Mouse (Mus musculus): ENCODE measurements around the gene Adamts2. TPM values are rescaled to one million over a fixed set of nuclear protein-coding genes. Genes with fewer than 3 reads are reported as not detected.

Adamts2 gene
- polyA plus RNA-seq, 1 experiment from 2014 or later, result 2.3 TPM

- DNase-seq, result no peak
- H3K27me3 ChIP-seq (ENCODE audit: insufficient read depth, low read length), result no peaks in the 10 kb centered on the region
- TF ChIP-seq EP300 (IDR thresholded peaks at IDR 0.05; ENCODE audit: low read depth) (no peak), CTCF (IDR thresholded peaks at IDR 0.05; ENCODE audit: low read depth) (no peak)
Measured at GRCm38 (mm10) chr11:50798836-50799235, 197.0 kb downstream of the Adamts2 start.

DNA sequence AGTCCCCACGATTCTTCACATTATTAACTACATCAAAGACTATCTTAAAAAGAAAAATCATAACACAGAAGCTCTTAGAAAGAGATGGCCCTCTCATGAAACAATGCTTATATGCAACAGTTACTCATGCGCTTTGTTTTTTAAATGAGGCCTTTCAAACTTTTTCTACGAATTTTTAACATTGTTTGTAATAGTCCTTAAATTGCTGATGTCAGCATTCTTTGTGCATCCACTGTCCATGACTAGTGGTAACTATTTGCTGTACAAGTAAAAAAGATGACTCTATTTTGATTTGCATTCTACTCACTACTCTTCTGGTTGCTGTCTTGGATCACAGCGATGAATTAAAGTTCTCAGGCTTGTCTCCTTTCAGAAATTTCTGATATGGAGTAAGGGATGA is 212.3 kb downstream of the Adamts2 start:
- Histone ChIP-seq H3K27ac (ENCODE audit: low read depth) (no peak overlapping the region), H3K36me3 (replicated peaks; ENCODE audit: insufficient read depth, low read length) (0 out of 2 replicates have a peak, but pooled peaks cover 6% of the 10 kb centered on the region), H3K9me3 (ENCODE audit: low read length) (peaks cover 27% of the 10 kb centered on the region), H3K27me3 (ENCODE audit: insufficient read depth, low read length) (no peaks in the 10 kb centered on the region), H3K4me2 (ENCODE audit: low read depth, low read length) (no peak overlapping the region), H3K9ac (replicated peaks) (no peak overlapping the region), H3K4me3 (ENCODE audit: low read depth, low read length) (no peak overlapping the region), H3K4me1 (ENCODE audit: insufficient read depth) (no peaks in the 10 kb centered on the region)
- ATAC-seq (no peak), DNase-seq (no peak)
- 88% methylated on average over 4 of the region's 4 CpGs for whole genome bisulfite sequencing (ENCODE audit: insufficient replicate concordance)
- TF ChIP-seq CTCF (IDR thresholded peaks at IDR 0.05; ENCODE audit: low read depth) (no peak), EP300 (IDR thresholded peaks at IDR 0.05; ENCODE audit: low read depth) (no peak)

More at GRCm38 (mm10) chr11:50798836-50799235, 197.0 kb downstream of the Adamts2 start:
- Histone ChIP-seq H3K4me2 (ENCODE audit: low read depth, low read length) (no peak overlapping the region), H3K9me3 (ENCODE audit: low read length) (no peaks in the 10 kb centered on the region), H3K4me3 (ENCODE audit: low read depth, low read length) (no peak overlapping the region), H3K9ac (replicated peaks) (no peak overlapping the region), H3K4me1 (ENCODE audit: insufficient read depth) (no peaks in the 10 kb centered on the region), H3K27ac (ENCODE audit: low read depth) (no peak overlapping the region), H3K36me3 (replicated peaks; ENCODE audit: insufficient read depth, low read length) (no peaks in the 10 kb centered on the region)
- no peak for ATAC-seq

DNA sequence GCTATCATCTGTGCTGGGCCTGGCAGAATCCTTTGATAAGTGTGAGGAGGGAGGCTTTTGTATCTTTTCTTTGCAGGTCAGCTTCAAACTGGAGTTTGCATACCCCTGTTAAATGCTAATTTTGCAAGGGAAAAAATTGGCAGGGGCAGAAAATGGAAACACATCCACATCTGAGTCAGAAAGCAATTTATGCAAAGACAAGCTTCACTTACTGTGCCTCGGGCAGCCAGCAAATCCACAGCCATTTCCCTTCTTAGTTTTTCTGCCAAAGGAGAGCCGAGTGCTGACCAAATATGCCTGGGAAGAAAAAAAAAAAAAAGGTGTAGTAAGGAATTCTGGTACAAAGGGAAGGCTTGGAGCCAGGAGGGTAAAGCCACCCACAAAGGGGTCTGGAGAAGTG is 224.3 kb downstream of the Adamts2 start:
- Histone ChIP-seq H3K4me2 (ENCODE audit: low read depth, low read length) (no peak overlapping the region), H3K27ac (ENCODE audit: low read depth) (no peak overlapping the region), H3K9ac (replicated peaks) (no peak overlapping the region), H3K9me3 (ENCODE audit: low read length) (no peaks in the 10 kb centered on the region), H3K27me3 (ENCODE audit: insufficient read depth, low read length) (no peaks in the 10 kb centered on the region), H3K4me3 (ENCODE audit: low read depth, low read length) (no peak overlapping the region), H3K4me1 (ENCODE audit: insufficient read depth) (no peaks in the 10 kb centered on the region), H3K36me3 (replicated peaks; ENCODE audit: insufficient read depth, low read length) (no peaks in the 10 kb centered on the region)
- no peak for DNase-seq
- WGBS (ENCODE audit: insufficient replicate concordance), result 70% methylated on average over 2 of the region's 2 CpGs
- TF ChIP-seq EP300 (IDR thresholded peaks at IDR 0.05; ENCODE audit: low read depth) (no peak), CTCF (IDR thresholded peaks at IDR 0.05; ENCODE audit: low read depth) (no peak)
- no peak for ATAC-seq

- no peak for TF ChIP-seq CTCF (IDR thresholded peaks at IDR 0.05; ENCODE audit: low read depth)
- no peak for TF ChIP-seq EP300 (IDR thresholded peaks at IDR 0.05; ENCODE audit: low read depth)
- Histone ChIP-seq H3K9me3 (ENCODE audit: low read length) (no peaks in the 10 kb centered on the region), H3K4me2 (ENCODE audit: low read depth, low read length) (peak within 1 kb of the TSS; percentile 99), H3K36me3 (replicated peaks; ENCODE audit: insufficient read depth, low read length) (no peaks in the 10 kb centered on the region), H3K9ac (replicated peaks) (peak within 1 kb of the TSS; percentile 75), H3K4me1 (ENCODE audit: insufficient read depth) (no peaks in the 10 kb centered on the region), H3K27me3 (ENCODE audit: insufficient read depth, low read length) (no peaks in the 10 kb centered on the region), H3K4me3 (ENCODE audit: low read depth, low read length) (peak within 1 kb of the TSS; percentile 77), H3K27ac (ENCODE audit: low read depth) (no peak within 1 kb of the TSS)
- peak; percentile 86 for ATAC-seq
- DNase-seq, result peak; percentile 79
- 1% methylated on average over 44 of the region's 45 CpGs for WGBS (ENCODE audit: insufficient replicate concordance)
Measured at GRCm38 (mm10) chr11:50827010-50827953, 225.4 kb downstream of the Adamts2 start, which contains the start of gene Zfp354c. Zfp354c (minus strand) TSS chr11:50827724.

DNA sequence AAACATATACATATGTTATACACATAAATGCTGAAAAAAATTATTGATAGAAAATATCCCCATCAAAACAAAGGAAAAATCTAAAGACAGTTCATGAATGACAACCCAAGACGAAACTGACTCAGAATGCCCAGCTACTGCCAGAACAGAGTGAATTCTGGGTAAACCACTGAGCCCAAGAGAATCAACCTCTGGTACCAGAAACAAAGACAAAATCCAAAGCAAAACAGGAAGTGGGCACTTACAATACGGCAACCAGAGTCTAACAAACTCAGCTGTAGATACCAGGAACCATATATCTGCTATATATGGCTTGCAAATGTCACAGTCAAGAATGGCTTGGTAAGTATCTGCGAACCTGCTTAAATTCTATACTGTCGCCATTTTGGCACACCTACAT is 233.8 kb downstream of the Adamts2 start:
- 59% methylated on average over 4 of the region's 4 CpGs for WGBS (ENCODE audit: insufficient replicate concordance)

GRCm38 (mm10) chr11:50841023-50841735 is 239.3 kb downstream of the Adamts2 start, which contains the start of gene Zfp879:
Zfp879 (minus strand) TSS chr11:50841552.
- peak; percentile 87 for DNase-seq
- Histone ChIP-seq H3K27ac (ENCODE audit: low read depth) (no peak within 1 kb of the TSS), H3K4me2 (ENCODE audit: low read depth, low read length) (peak within 1 kb of the TSS; percentile 70), H3K9ac (replicated peaks) (peak within 1 kb of the TSS; percentile 47; the same call in 1 of the 2 replicates), H3K27me3 (ENCODE audit: insufficient read depth, low read length) (no peaks in the 10 kb centered on the region), H3K9me3 (ENCODE audit: low read length) (no peaks in the 10 kb centered on the region), H3K36me3 (replicated peaks; ENCODE audit: insufficient read depth, low read length) (no peaks in the 10 kb centered on the region), H3K4me1 (ENCODE audit: insufficient read depth) (no peaks in the 10 kb centered on the region), H3K4me3 (ENCODE audit: low read depth, low read length) (peak within 1 kb of the TSS; percentile 38)
- TF ChIP-seq EP300 (IDR thresholded peaks at IDR 0.05; ENCODE audit: low read depth), result no peak
- no peak for TF ChIP-seq CTCF (IDR thresholded peaks at IDR 0.05; ENCODE audit: low read depth)
- peak; percentile 91 for ATAC-seq
- 22% methylated on average over 22 of the region's 22 CpGs for WGBS (ENCODE audit: insufficient replicate concordance)

More for the DNA sequence above, 233.8 kb downstream of the Adamts2 start:
- no peak overlapping the region for H3K9ac ChIP-seq (replicated peaks)
- no peaks in the 10 kb centered on the region for H3K36me3 ChIP-seq (replicated peaks; ENCODE audit: insufficient read depth, low read length)
- H3K4me2 ChIP-seq (ENCODE audit: low read depth, low read length), result no peak overlapping the region
- no peak for TF ChIP-seq CTCF (IDR thresholded peaks at IDR 0.05; ENCODE audit: low read depth)
- no peaks in the 10 kb centered on the region; the same call in 1 of the 2 replicates for H3K9me3 ChIP-seq (ENCODE audit: low read length)
- H3K27me3 ChIP-seq (ENCODE audit: insufficient read depth, low read length), result no peaks in the 10 kb centered on the region
- no peak for ATAC-seq
- no peak for DNase-seq
- H3K27ac ChIP-seq (ENCODE audit: low read depth), result no peak overlapping the region
- no peak overlapping the region for H3K4me3 ChIP-seq (ENCODE audit: low read depth, low read length)
- no peaks in the 10 kb centered on the region for H3K4me1 ChIP-seq (ENCODE audit: insufficient read depth)

Data from liver, postnatal 0 days (tissue).